Mouse (Mus musculus) kidney, embryonic 16.5 days (tissue): Measurements from ENCODE around the gene Olfr714. TPM values are rescaled to one million over a fixed set of nuclear protein-coding genes. Genes with fewer than 3 reads are reported as not detected.
"Not testable (repeated sequence)": the region's sequence is repeated elsewhere in the genome, so short reads cannot be mapped to it uniquely, and the experiment has no call there.

Experiments used
- ATAC-seq: fragments of 200-750 bp; cut with Nextera tagmentation; 2 replicates; pipeline ENCODE4 v1.8.0; 2017; ENCODE audit warnings: moderate TSS enrichment; ENCODE audit not compliant: low FRiP score, low TSS enrichment
- H3K27ac ChIP-seq: fragments of 300-500 bp; sonication (generic); 2 replicates; pipeline ENCODE4 v1.5.1; 2014; ENCODE audit warnings: low read length
- H3K27me3 ChIP-seq: fragments of 300-500 bp; sonication (generic); 2 replicates; pipeline ENCODE4 v1.6.1; 2014; ENCODE audit warnings: low read length, control low read depth, mixed read lengths; ENCODE audit not compliant: insufficient read depth
- H3K36me3 ChIP-seq: fragments of 300-500 bp; sonication (generic); 2 replicates; pipeline ENCODE4 v1.6.1; 2014; ENCODE audit warnings: low read length, control low read depth, mixed read lengths; ENCODE audit not compliant: insufficient read depth
- H3K4me1 ChIP-seq: fragments of 300-500 bp; sonication (generic); 2 replicates; pipeline ENCODE4 v1.6.1; 2014; ENCODE audit warnings: low read length, control low read depth, mixed read lengths; ENCODE audit not compliant: insufficient read depth
- H3K4me2 ChIP-seq: fragments of 300-500 bp; sonication (generic); replicated peaks from 2 replicates; pipeline ENCODE4 v1.6.1; 2014; ENCODE audit warnings: low read depth, low read length
- H3K4me3 ChIP-seq: fragments of 300-500 bp; sonication (generic); 2 replicates; pipeline ENCODE4 v1.5.1; 2014; ENCODE audit warnings: mild to moderate bottlenecking, low read length
- H3K9ac ChIP-seq: fragments of 300-500 bp; sonication (generic); replicated peaks from 2 replicates; pipeline ENCODE4 v1.6.1; 2014; ENCODE audit warnings: low read length
- H3K9me3 ChIP-seq: fragments of 300-500 bp; sonication (generic); 2 replicates; pipeline ENCODE4 v1.6.1; 2016; ENCODE audit warnings: low read length, control low read depth
- WGBS: fragments of 180-500 bp; shearing (Covaris S2); extraction: QIAGEN DNeasy Blood & Tissue Kit; methylation state at CpG from one replicate; pipeline ENCODE4 v1.1.7; 2014; 5-methylcytosine and 5-hydroxymethylcytosine counted together
- polyA plus RNA-seq: library from polyadenylated mRNA; unstranded; fragments of >200 nt; fragmentation: Nextera tagmentation; extraction: Ambion mirVana; gene quantifications from 2 replicates; pipeline ENCODE4 v1.2.1, GENCODE M21; 2015

Gene Olfr714
- not detected in 2 replicates for polyA plus RNA-seq

DNA sequence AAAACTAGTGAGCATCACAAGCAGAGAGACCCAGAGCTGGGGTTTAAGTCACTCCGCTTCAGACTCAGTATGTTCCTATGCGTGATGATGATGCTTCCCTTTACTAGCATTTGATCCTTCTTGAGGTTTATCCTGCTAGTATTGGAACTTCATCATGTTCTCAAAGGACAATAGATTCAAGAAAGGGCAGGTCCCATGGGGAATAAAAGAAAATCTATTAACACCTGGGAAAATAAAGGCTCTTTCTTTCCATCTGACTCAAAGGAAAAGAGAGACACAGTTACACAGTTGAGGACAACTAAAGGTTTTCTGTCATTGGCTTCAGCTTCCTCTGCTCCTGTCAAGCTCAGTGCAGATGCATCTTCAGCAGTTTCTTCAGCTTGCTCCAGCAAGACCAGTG, at the start of gene Olfr714:
Olfr714 (plus strand) TSS at position 301 of the 400 bp plus-strand sequence.
- H3K9me3 ChIP-seq: no peaks in the 10 kb centered on the region
- H3K4me3 ChIP-seq: no peak within 1 kb of the TSS
- H3K27me3 ChIP-seq: no peaks in the 10 kb centered on the region
- no peak within 1 kb of the TSS for H3K4me2 ChIP-seq
- 87% methylated on average over 2 of the region's 2 CpGs for WGBS
- no peak for ATAC-seq
- no peak within 1 kb of the TSS for H3K9ac ChIP-seq
- H3K4me1 ChIP-seq: no peaks in the 10 kb centered on the region
- no peak within 1 kb of the TSS for H3K27ac ChIP-seq
- no peaks in the 10 kb centered on the region for H3K36me3 ChIP-seq

GRCm38 (mm10) chr7:107030874-107031273, 39.9 kb upstream of the Olfr714 start, which contains the start of gene Olfr713:
Gene Olfr713 (plus strand): TSS chr7:107031174.
- Histone ChIP-seq H3K9ac (no peak within 1 kb of the TSS), H3K4me1 (no peaks in the 10 kb centered on the region), H3K9me3 (no peaks in the 10 kb centered on the region), H3K27ac (no peak within 1 kb of the TSS), H3K36me3 (no peaks in the 10 kb centered on the region), H3K4me2 (no peak within 1 kb of the TSS), H3K27me3 (no peaks in the 10 kb centered on the region), H3K4me3 (no peak within 1 kb of the TSS)
- ATAC-seq: no peak
- WGBS: 88% methylated on average over 1 of the region's 1 CpGs

- WGBS: 54% methylated on average over 2 of the region's 2 CpGs
- no peak overlapping the region for H3K27ac ChIP-seq
Measured at GRCm38 (mm10) chr7:107039934-107040563, 30.7 kb upstream of the Olfr714 start.

DNA sequence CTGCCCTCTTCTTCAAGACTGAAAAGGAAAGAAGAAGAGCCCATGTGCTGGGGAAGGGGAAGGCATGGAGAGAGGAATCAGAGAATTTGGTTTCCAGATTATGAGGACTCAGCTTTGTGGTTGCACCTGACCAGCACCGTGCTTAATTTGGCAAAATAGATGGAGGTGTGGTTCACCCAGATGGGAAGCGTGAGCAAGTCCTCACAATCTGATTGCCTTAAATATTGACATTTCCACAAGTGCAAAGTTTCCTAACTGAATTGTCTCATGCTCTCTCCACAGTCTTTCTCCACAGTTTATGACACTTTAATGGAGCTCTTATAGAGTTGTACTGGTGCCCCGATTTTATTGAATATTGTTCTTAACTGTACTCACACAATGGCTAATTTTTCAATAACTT, 27.6 kb upstream of the Olfr714 start:
- Histone ChIP-seq H3K4me1 (no peaks in the 10 kb centered on the region), H3K9ac (no peak overlapping the region), H3K36me3 (no peaks in the 10 kb centered on the region), H3K9me3 (no peaks in the 10 kb centered on the region), H3K4me3 (no peak overlapping the region), H3K4me2 (no peak overlapping the region), H3K27me3 (no peaks in the 10 kb centered on the region; the same call in 1 of the 2 replicates), H3K27ac (no peak overlapping the region)
- no peak for ATAC-seq
- 90% methylated on average over 3 of the region's 3 CpGs for WGBS

More at GRCm38 (mm10) chr7:107039934-107040563, 30.7 kb upstream of the Olfr714 start:
- no peak overlapping the region for H3K4me2 ChIP-seq
- no peaks in the 10 kb centered on the region for H3K36me3 ChIP-seq
- ATAC-seq: no peak
- no peaks in the 10 kb centered on the region for H3K4me1 ChIP-seq
- no peak overlapping the region for H3K4me3 ChIP-seq
- no peaks in the 10 kb centered on the region; the same call in 1 of the 2 replicates for H3K27me3 ChIP-seq
- H3K9me3 ChIP-seq: no peaks in the 10 kb centered on the region
- H3K9ac ChIP-seq: no peak overlapping the region

DNA sequence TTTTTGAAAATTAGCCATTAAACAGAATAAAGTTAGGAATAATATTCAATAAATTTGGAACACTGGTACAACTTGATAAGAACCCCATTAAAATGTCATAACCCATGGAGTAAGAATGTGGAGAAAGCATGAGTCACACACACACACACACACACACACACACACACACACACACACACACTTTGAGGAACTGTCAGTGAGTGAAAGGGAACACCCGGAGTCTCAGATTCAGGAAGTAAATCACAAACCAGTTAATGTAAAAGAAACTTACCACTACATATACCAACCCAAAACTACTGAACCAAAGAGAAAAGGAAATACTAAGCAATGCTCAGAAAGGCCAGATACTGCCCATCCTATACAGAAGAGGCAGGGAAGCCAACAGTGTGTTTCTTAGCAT, 26.4 kb upstream of the Olfr714 start:
- Histone ChIP-seq H3K4me3 (no peak overlapping the region), H3K4me2 (no peak overlapping the region), H3K9me3 (no peaks in the 10 kb centered on the region), H3K36me3 (no peaks in the 10 kb centered on the region), H3K27me3 (no peaks in the 10 kb centered on the region; the same call in 1 of the 2 replicates), H3K4me1 (no peaks in the 10 kb centered on the region), H3K27ac (no peak overlapping the region), H3K9ac (no peak overlapping the region)
- WGBS: 46% methylated on average over 1 of the region's 1 CpGs
- ATAC-seq: no peak

DNA sequence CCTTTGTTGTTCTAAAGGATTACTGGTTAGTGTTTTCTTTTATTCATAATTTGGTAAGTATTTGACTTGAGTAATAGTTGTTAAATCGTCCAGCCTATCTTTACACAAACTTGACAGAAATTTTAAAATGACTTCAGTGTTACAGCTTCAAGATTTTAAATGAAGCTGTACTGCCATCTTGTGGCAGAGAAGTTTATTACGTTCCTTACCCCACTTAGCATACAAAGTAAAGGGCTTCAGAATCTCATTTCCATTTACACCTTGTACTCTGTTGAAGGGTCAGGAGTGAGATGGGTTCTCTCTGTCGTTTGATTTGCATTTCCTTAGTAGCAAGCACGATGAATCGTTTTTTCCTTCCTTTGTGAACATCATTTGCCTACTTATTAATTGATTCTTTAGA, 24.9 kb upstream of the Olfr714 start:
- Histone ChIP-seq H3K9me3 (no peaks in the 10 kb centered on the region), H3K9ac (no peak overlapping the region), H3K36me3 (no peaks in the 10 kb centered on the region), H3K27ac (no peak overlapping the region), H3K4me1 (no peaks in the 10 kb centered on the region), H3K4me3 (no peak overlapping the region), H3K27me3 (no peaks in the 10 kb centered on the region; the same call in 1 of the 2 replicates), H3K4me2 (no peak overlapping the region)
- WGBS: 4% methylated on average over 5 of the region's 5 CpGs
- ATAC-seq: no peak; the same call in 1 of the 2 replicates

- WGBS: 28% methylated on average over 3 of the region's 3 CpGs
- H3K9me3 ChIP-seq: no peaks in the 10 kb centered on the region
- no peak for ATAC-seq
- no peaks in the 10 kb centered on the region for H3K4me1 ChIP-seq
- no peaks in the 10 kb centered on the region; the same call in 1 of the 2 replicates for H3K27me3 ChIP-seq
- no peak overlapping the region for H3K4me2 ChIP-seq
- no peak overlapping the region for H3K4me3 ChIP-seq
- no peaks in the 10 kb centered on the region for H3K36me3 ChIP-seq
- H3K27ac ChIP-seq: no peak overlapping the region
- H3K9ac ChIP-seq: no peak overlapping the region
Measured at GRCm38 (mm10) chr7:107047578-107047977, 23.2 kb upstream of the Olfr714 start.

- ATAC-seq: no peak
- no peak within 1 kb of the TSS for H3K9ac ChIP-seq
- no peaks in the 10 kb centered on the region for H3K4me1 ChIP-seq
- no peaks in the 10 kb centered on the region for H3K9me3 ChIP-seq
- H3K4me3 ChIP-seq: no peak within 1 kb of the TSS
- WGBS: 52% methylated on average over 1 of the region's 1 CpGs
- H3K4me2 ChIP-seq: no peak within 1 kb of the TSS
- no peaks in the 10 kb centered on the region for H3K36me3 ChIP-seq
- no peaks in the 10 kb centered on the region for H3K27me3 ChIP-seq
- H3K27ac ChIP-seq: no peak within 1 kb of the TSS
Measured at GRCm38 (mm10) chr7:107092920-107093319, 22.1 kb downstream of the Olfr714 start, which contains the start of gene Olfr17. Gene Olfr17 (plus strand): TSS chr7:107093220.

GRCm38 (mm10) chr7:107110269-107110668, 39.5 kb downstream of the Olfr714 start, which contains the start of gene Olfr715b:
Gene Olfr715b (minus strand): TSS chr7:107110369.
- H3K4me1 ChIP-seq, H3K27me3 ChIP-seq, H3K4me3 ChIP-seq, H3K9me3 ChIP-seq, H3K9ac ChIP-seq, H3K4me2 ChIP-seq, ATAC-seq, H3K36me3 ChIP-seq, H3K27ac ChIP-seq: not testable (repeated sequence)
- WGBS: 73% methylated on average over 1 of the region's 2 CpGs
